Comparison of ENCODE assay signal across 31 mouse cellular contexts in genomic region chr13:92616459-92616858, GRCm38 (mm10). TPM values are rescaled to one million over a fixed set of nuclear protein-coding genes. Genes with fewer than 3 reads are reported as not detected.
A peak's percentile ranks its signal among the peaks of the same experiment; 100 is the strongest.
DNase-seq lines count a peak whose midpoint lies in the region; ATAC-seq and TF ChIP-seq lines count a peak whose summit lies in the region.
"Had no signal": no experiment of that assay in that cellular context is flagged by ENCODE, and none has a peak within 500 bp of the region (broad histone marks: within the 10 kb centered on the region; RNA-seq: fewer than 3 reads in every experiment).

No protein-coding gene starts in this region.

- DNase-seq in layer of hippocampus, adult 11-12 months (ENCODE audit: low spot score), result peak; percentile 2
- no peak for DNase-seq in layer of hippocampus, adult 18-20 months (ENCODE audit: low spot score in 2 of 2)
- DNase-seq in lung, adult 2 months, result no peak
- DNase-seq in lung, postnatal 36 days, result peak; percentile 43
- DNase-seq in lung, adult 18-20 months, result no peak
- DNase-seq in NIH3T3 (ENCODE audit: low read depth), result peak; percentile 27
- DNase-seq: adrenal gland, adult 8-10 months; adrenal gland, postnatal 36 days; cerebellum, adult 18-20 months; cerebellum, adult 9-10 months; cerebellum, postnatal 14 days; gastrocnemius, adult 2 months; gastrocnemius, postnatal 14 days; heart, adult 11 months had no signal

- no peaks in the 10 kb centered on the region for H3K36me3 ChIP-seq in lung, embryonic 16.5 days (ENCODE audit: control insufficient read depth, insufficient read depth, low read length)
- H3K36me3 ChIP-seq: forebrain, embryonic 10.5 days; hindbrain, embryonic 12.5 days; hindbrain, embryonic 15.5 days had no signal

- no peak overlapping the region for H3K27ac ChIP-seq in lung, embryonic 16.5 days (ENCODE audit: low read length)
- H3K27ac ChIP-seq: forebrain, embryonic 10.5 days; forebrain, embryonic 13.5 days; gastrocnemius, adult 2 months; hindbrain, embryonic 12.5 days; hindbrain, embryonic 15.5 days had no signal

- no peak for TF ChIP-seq POLR2A in lung, adult 2 months (IDR thresholded peaks at IDR 0.05; ENCODE audit: borderline replicate concordance, extremely low read depth, low read depth, low read length)

- no peak overlapping the region for H3K4me2 ChIP-seq in lung, embryonic 16.5 days (ENCODE audit: low read depth, low read length)
- H3K4me2 ChIP-seq: forebrain, embryonic 13.5 days; heart, embryonic 11.5 days; hindbrain, embryonic 12.5 days; hindbrain, embryonic 15.5 days had no signal

- H3K4me3 ChIP-seq in lung, embryonic 16.5 days (ENCODE audit: low read length), result no peak overlapping the region
- H3K4me3 ChIP-seq in lung, adult 2 months (replicated peaks; ENCODE audit: extremely low read depth, low read depth, low read length), result no peak overlapping the region
- H3K4me3 ChIP-seq: forebrain, embryonic 10.5 days; forebrain, embryonic 13.5 days; gastrocnemius, adult 2 months; hindbrain, embryonic 12.5 days; hindbrain, embryonic 15.5 days had no signal

- peak; percentile 44; the same call in 1 of the 2 replicates for ATAC-seq in lung, embryonic 16.5 days (ENCODE audit: low read depth)
- ATAC-seq: forebrain, embryonic 13.5 days; forebrain, embryonic 16.5 days had no signal

- WGBS in lung, embryonic 16.5 days, result 67% methylated on average over 8 of the region's 8 CpGs
- WGBS in lung, adult 2 months, result 43% methylated on average over 8 of the region's 8 CpGs

- H3K9me3 ChIP-seq in lung, embryonic 16.5 days (ENCODE audit: control insufficient read depth, low read length), result no peaks in the 10 kb centered on the region
- H3K9me3 ChIP-seq: forebrain, embryonic 10.5 days; forebrain, embryonic 13.5 days; G1E; hindbrain, embryonic 12.5 days; hindbrain, embryonic 15.5 days had no signal

- H3K27me3 ChIP-seq in lung, embryonic 16.5 days (ENCODE audit: control insufficient read depth, insufficient read depth, low read depth, low read length), result no peaks in the 10 kb centered on the region
- H3K27me3 ChIP-seq: forebrain, embryonic 13.5 days; hindbrain, embryonic 15.5 days had no signal

- no peak for TF ChIP-seq CTCF in lung, adult 2 months (IDR thresholded peaks at IDR 0.05; ENCODE audit: insufficient read depth, low read length)

- H3K4me1 ChIP-seq in lung, embryonic 16.5 days (replicated peaks; ENCODE audit: control insufficient read depth, insufficient read depth, low read length), result peaks cover 14% of the 10 kb centered on the region
- peaks cover 4% of the 10 kb centered on the region for H3K4me1 ChIP-seq in lung, adult 2 months (ENCODE audit: control insufficient read depth, insufficient read depth, low read length)

- no peak overlapping the region for H3K9ac ChIP-seq in lung, embryonic 16.5 days (ENCODE audit: low read length)
- H3K9ac ChIP-seq: forebrain, embryonic 13.5 days; hindbrain, embryonic 12.5 days; hindbrain, embryonic 15.5 days had no signal

RNA-seq across cellular contexts. Expression of gene Serinc5, which starts 5.6 kb away (rescaled TPM):
- total RNA-seq in layer of hippocampus, adult 18-20 months (2021), result 10 to 100 TPM; 59.0 to 61.1 TPM
- polyA plus RNA-seq in lung, embryonic 16.5 days (2015; fragmentation: Nextera tagmentation; extraction: Ambion mirVana), result 33.2 and 34.2 TPM in 2 replicates
- polyA plus RNA-seq in lung, adult 2 months (2012; rRNA removed), result 28.4 and 38.3 TPM in 2 replicates

RNA-seq across cellular contexts. Expression of gene Spz1, which starts 40.5 kb away (rescaled TPM):
- not detected for total RNA-seq in layer of hippocampus, adult 18-20 months (2021)
- not detected in 2 replicates for polyA plus RNA-seq in lung, embryonic 16.5 days (2015; fragmentation: Nextera tagmentation; extraction: Ambion mirVana)
- not detected in 2 replicates for polyA plus RNA-seq in lung, adult 2 months (2012; rRNA removed)
- total RNA-seq: adrenal gland, adult 8-10 months; adrenal gland, postnatal 36 days; CH12.LX; gastrocnemius, adult 2 months; gastrocnemius, postnatal 14 days; gastrocnemius, postnatal 4 days; heart, adult 8-10 months; heart, postnatal 25 days; hematopoietic stem cell, adult 5-6 weeks had no signal
- polyA plus RNA-seq: embryonic facial prominence, embryonic 11.5 days; embryonic facial prominence, embryonic 14.5 days; forebrain, embryonic 10.5 days; forebrain, embryonic 13.5 days; forebrain, embryonic 16.5 days; G1E; heart, embryonic 11.5 days; heart, embryonic 14.5 days; heart, postnatal 0 days; hindbrain, embryonic 12.5 days; hindbrain, embryonic 15.5 days had no signal

Comparison
In these comparisons a context has a peak if more than half of its experiments do, and no peak if none do; other contexts are left out.
1. DNase-seq: peak in layer of hippocampus, adult 11-12 months (single experiment), lung, postnatal 36 days (single experiment) and NIH3T3 (single experiment); none in layer of hippocampus, adult 18-20 months (0 of 2), lung, adult 2 months (single experiment) and lung, adult 18-20 months (0 of 2).